7 mouse cellular contexts compared by ENCODE assay signal in the genomic region with DNA sequence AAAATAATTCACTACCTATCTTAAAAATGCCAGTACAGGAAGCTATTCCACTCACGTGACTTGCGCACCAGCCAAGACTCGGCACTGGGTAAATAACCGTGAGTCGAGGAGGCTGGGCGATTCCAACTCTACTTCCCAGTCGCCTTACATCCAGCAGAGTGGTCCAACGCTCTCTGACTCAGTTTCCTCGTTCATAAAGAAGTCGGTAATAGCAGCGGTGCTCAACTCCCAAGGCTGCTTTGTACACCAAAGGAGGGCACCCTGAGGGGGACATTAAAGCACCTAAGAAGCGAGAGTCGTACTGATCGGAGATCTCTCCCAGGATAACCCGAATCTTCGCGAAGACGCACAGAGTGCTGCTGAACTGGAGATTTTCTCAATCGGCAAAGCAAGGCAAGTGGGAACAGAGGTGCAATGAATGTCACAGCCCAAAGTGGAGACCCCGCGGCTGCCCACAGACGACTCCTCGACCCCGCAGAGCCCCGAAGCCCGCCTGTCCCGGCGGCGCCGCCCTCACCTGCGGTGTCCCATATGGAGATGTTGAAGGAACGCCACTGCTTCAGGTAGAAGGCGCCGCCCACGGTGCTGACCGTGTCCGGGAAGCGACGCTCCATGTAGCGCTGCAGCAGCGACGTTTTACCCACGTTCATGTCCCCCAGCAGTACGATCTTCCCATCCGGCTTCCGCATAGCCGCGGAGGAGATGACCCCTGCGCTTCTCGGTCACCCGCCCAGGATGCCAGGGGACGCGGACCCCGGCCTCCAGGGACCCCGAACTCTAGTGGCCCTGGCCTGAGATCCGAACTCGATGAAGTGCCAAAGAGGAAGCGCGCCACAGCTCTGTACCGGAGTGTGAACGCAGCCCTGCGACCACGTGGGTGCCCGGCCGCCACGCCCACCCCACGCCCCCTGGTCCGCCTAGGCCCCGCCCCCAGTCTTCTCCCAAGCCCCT. TPM values are rescaled to one million over a fixed set of nuclear protein-coding genes. Genes with fewer than 3 reads are reported as not detected.
DNase-seq lines count a peak whose midpoint lies in the region; ATAC-seq and TF ChIP-seq lines count a peak whose summit lies in the region.

A gene (minus strand): TSS at position 900 of the 951 bp plus-strand sequence.

- H3K4me3 ChIP-seq in E14TG2a.4 (replicated peaks; ENCODE audit: low read length) = peak within 1 kb of the TSS; percentile 81
- peak within 1 kb of the TSS; percentile 50 for H3K4me3 ChIP-seq in forebrain, embryonic 13.5 days

- no peak within 1 kb of the TSS for H3K27ac ChIP-seq in forebrain, embryonic 13.5 days

- no peaks in the 10 kb centered on the region for H3K36me3 ChIP-seq in E14TG2a.4 (ENCODE audit: insufficient read depth, low read length)
- H3K36me3 ChIP-seq in forebrain, embryonic 13.5 days (ENCODE audit: poor library complexity, severe bottlenecking) = no peaks in the 10 kb centered on the region

- H3K4me1 ChIP-seq in E14TG2a.4 (replicated peaks; ENCODE audit: low read depth, low read length) = peaks cover 71% of the 10 kb centered on the region
- H3K4me1 ChIP-seq in forebrain, embryonic 13.5 days = peaks cover 27% of the 10 kb centered on the region

- ATAC-seq in activated CD4-positive, CD25-positive, alpha-beta regulatory T cell, adult 4 months = peak; percentile 56
- ATAC-seq in forebrain, embryonic 13.5 days = peak; percentile 89
- ATAC-seq in megakaryocyte progenitor cell, adult 5-6 weeks (replicated peaks; ENCODE audit: poor library complexity) = peak; percentile 63

- no peak for TF ChIP-seq CTCF in E14TG2a.4 (conservative IDR thresholded peaks at IDR 0.05; ENCODE audit: low read length)

- H3K4me2 ChIP-seq in forebrain, embryonic 13.5 days = peak within 1 kb of the TSS; percentile 98

- peak; percentile 77 to 80 for DNase-seq in heart, postnatal 36 days
- DNase-seq in large intestine, adult 2 months (ENCODE audit: low read depth, low spot score) = no peak
- DNase-seq in spleen, postnatal 4 days (ENCODE audit: low spot score in 2 of 2) = peak; percentile 37 to 74

- intact Hi-C loops in heart, postnatal 36 days (cut with DNase I) = no loop called here

- under 1% methylated on average over 65 of the region's 69 CpGs for WGBS in forebrain, embryonic 13.5 days
- under 1% methylated on average over 68 of the region's 69 CpGs for WGBS in large intestine, adult 2 months

- peaks cover 88% of the 10 kb centered on the region for H3K27me3 ChIP-seq in E14TG2a.4 (ENCODE audit: insufficient read depth, low read length)
- H3K27me3 ChIP-seq in forebrain, embryonic 13.5 days = peaks cover 90% of the 10 kb centered on the region

- H3K9ac ChIP-seq in forebrain, embryonic 13.5 days = peak within 1 kb of the TSS; percentile 58

- no peaks in the 10 kb centered on the region for H3K9me3 ChIP-seq in E14TG2a.4 (ENCODE audit: low read length)
- H3K9me3 ChIP-seq in forebrain, embryonic 13.5 days (replicated peaks) = no peaks in the 10 kb centered on the region

RNA-seq across cellular contexts. Expression of the gene that starts here (rescaled TPM):
- 1 to 10 TPM; 7.8 to 8.7 TPM for polyA plus RNA-seq in activated CD4-positive, CD25-positive, alpha-beta regulatory T cell, adult 4 months (2017; shearing (Covaris generic))
- polyA plus RNA-seq in forebrain, embryonic 13.5 days (2015; fragmentation: Nextera tagmentation; extraction: Ambion mirVana) = 0.34 and 0.69 TPM in 2 replicates
- 10 to 100 TPM; 26.9 to 32.1 TPM for total RNA-seq in heart, postnatal 36 days (2021)
- 23.1 and 26.4 TPM in 2 replicates for polyA plus RNA-seq in large intestine, adult 2 months (2012; rRNA removed)
- total RNA-seq in megakaryocyte progenitor cell, adult 5-6 weeks (2015) = 1.3 and 2.2 TPM in 2 replicates
- total RNA-seq in megakaryocyte progenitor cell, adult 5-6 weeks (2017) = 3.7 and 5.2 TPM in 2 replicates

Comparison
In these comparisons a context has a peak if more than half of its experiments do, and no peak if none do; other contexts are left out.
1. RNA of the gene that starts here (total RNA-seq): 26.9 to 32.1 TPM in heart, postnatal 36 days; 1.3 to 5.2 TPM in megakaryocyte progenitor cell, adult 5-6 weeks; every median in the first group is over 4 times any median in the second.
2. Peak in ATAC-seq, H3K4me3 ChIP-seq, H3K9ac ChIP-seq and H3K4me2 ChIP-seq in forebrain, embryonic 13.5 days; RNA of the gene not detected or under 1 TPM.
3. Peak in every context shown above with its lines, with median percentiles within 50 percentile points of each other: ATAC-seq.